Mouse (Mus musculus): ENCODE data around the gene Ak4. TPM values are rescaled to one million over a fixed set of nuclear protein-coding genes. Genes with fewer than 3 reads are reported as not detected.

Gene Ak4
- 15.2 and 23.9 TPM in 2 replicates for polyA plus RNA-seq (2012; rRNA removed)

DNA sequence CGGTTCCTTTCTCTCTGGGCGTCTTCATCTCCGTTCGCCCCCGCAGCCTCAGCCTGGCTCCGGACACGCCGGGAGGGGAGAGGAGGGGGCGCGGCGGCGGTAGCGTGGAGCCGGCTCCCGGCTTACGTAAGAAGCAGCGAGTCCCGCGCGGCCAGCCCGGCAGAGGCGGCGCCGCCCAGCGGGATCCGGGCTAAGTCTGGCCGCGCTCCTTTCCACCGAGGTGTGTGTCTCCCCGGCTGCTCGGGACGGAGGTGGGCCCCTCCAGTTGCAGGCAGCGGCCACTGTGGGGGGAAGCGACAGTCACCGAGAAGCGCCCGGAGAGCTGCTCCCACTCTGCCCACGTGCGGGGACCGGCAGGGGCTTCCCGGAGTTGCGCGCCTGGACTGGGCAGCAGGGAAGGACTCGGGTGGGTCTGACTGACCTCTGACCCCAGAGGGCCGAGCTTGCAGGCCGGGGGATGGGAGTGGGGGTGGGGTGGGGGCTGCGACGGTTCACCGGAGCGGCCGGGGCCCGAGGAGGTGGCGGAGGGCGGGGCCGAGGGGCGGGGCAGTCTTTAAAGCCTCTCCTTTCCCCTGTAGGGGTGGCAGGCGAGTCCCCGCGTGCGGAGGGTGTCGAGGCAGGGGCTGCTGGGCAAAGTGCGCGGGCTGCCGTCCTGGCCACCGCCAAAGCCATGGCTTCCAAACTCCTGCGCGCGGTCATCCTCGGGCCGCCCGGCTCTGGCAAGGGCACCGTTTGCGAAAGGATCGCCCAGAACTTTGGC lies at the start of gene Ak4:
TSS of gene Ak4 (plus strand) at position 127 of the 760 bp plus-strand sequence.

DNA sequence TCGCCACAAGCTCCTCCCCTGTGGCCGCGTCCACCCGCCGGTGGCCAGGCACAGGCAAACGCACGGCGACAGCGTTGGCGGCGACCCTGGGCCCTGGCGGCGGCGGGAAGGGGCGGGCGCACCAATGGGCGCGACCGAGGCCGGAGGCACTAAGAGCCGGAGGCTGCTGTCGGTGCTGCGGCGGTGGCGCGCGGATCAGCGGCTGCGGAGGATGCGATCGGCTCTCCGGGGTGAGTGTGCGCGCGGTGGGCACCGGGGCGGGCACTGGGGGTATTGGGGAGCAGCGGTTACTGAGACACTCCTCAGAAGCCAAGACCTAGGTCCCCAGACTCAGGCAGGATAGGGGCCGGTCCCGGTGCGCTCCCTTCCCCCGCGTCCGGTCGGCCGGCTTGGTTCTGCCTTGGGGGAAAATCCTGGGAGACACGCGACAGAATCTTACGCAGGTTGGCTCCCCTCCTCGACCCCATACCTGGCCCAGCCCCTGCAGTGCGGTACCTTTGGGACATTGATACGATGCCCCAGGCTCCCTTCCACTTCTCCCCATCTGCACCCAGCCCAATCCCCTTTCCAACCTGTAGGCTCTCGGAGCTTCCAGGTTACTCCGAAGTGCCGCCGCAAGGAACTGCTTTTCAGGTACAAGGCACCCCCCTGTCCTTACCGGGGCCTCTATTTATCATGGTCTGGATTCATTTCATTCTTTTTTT lies 77.6 kb downstream of the Ak4 start, which contains the start of gene Dnajc6:
TSS of gene Dnajc6 (plus strand) at position 115 of the 704 bp plus-strand sequence.

Other genes starting within 250 kb of the Ak4 start
- gene Jak1, start 154.0 kb upstream of the Ak4 start, polyA plus RNA-seq (2012; rRNA removed): 30.1 and 34.4 TPM in 2 replicates
- gene Dnajc6, start 77.4 kb downstream of the Ak4 start, polyA plus RNA-seq (2012; rRNA removed): 3.9 and 5.4 TPM in 2 replicates
- 51.1 and 69.1 TPM in 2 replicates for gene Leprot, start 228.4 kb downstream of the Ak4 start, polyA plus RNA-seq (2012; rRNA removed)

Data from central nervous system, embryonic 11.5 days (tissue).